Mouse (Mus musculus) v-Abl transformed pro-B cells (cell line): ENCODE results near the gene Col4a3bp.

Experiments
- in situ Hi-C, 2 experiments: fragments of 400-800 bp; cut with MboI; formaldehyde crosslinking; loops; one replicate each; pipeline ENCODE4 v1.15.1; 2025; ENCODE audit not compliant: unreplicated experiment in 2 of 2

The Col4a3bp gene

GRCm38 (mm10) chr13:96599182-96599581 is 56.8 kb downstream of the Col4a3bp start:
- in situ Hi-C loops, result loop anchor here (10.0 to 25.0 kb wide), 5 partner anchors 412 to 1037 kb away; partner anchors contain the start of gene F2rl2 (in 1 of the 2)

- in situ Hi-C loops, result no loop called here
Observed at GRCm38 (mm10) chr13:96604242-96604641, 61.8 kb downstream of the Col4a3bp start.

GRCm38 (mm10) chr13:96614615-96615014 is 72.2 kb downstream of the Col4a3bp start:
- in situ Hi-C loops, result no loop called here

GRCm38 (mm10) chr13:96620891-96621290 is 78.5 kb downstream of the Col4a3bp start:
- in situ Hi-C loops, result no loop called here

- in situ Hi-C loops, result no loop called here
Observed at GRCm38 (mm10) chr13:96630396-96630795, 88.0 kb downstream of the Col4a3bp start.

GRCm38 (mm10) chr13:96644168-96644567 is 101.8 kb downstream of the Col4a3bp start:
- in situ Hi-C loops, result no loop called here

GRCm38 (mm10) chr13:96645822-96646221 is 103.4 kb downstream of the Col4a3bp start:
- in situ Hi-C loops, result no loop called here

- in situ Hi-C loops, result loop anchor here (25.0 kb wide), 4 partner anchors 334 to 1609 kb away; partner anchors contain the start of genes Ankra2 (in 2 of the 2), Utp15 (in 2 of the 2), Gfm2 (in 1 of the 2) and Nsa2 (in 1 of the 2)
Observed at GRCm38 (mm10) chr13:96653041-96653440, 110.6 kb downstream of the Col4a3bp start.

- in situ Hi-C loops, result loop anchor here (25.0 kb wide), 4 partner anchors 331 to 1606 kb away; partner anchors contain the start of genes Ankra2 (in 2 of the 2), Utp15 (in 2 of the 2), Gfm2 (in 1 of the 2) and Nsa2 (in 1 of the 2)
Observed at GRCm38 (mm10) chr13:96656673-96657072, 114.3 kb downstream of the Col4a3bp start.

GRCm38 (mm10) chr13:96658936-96659335 is 116.5 kb downstream of the Col4a3bp start:
- in situ Hi-C loops, result loop anchor here (25.0 kb wide), 4 partner anchors 328 to 1603 kb away; partner anchors contain the start of genes Ankra2 (in 2 of the 2), Utp15 (in 2 of the 2), Gfm2 (in 1 of the 2) and Nsa2 (in 1 of the 2)

GRCm38 (mm10) chr13:96660095-96660860 is 117.9 kb downstream of the Col4a3bp start:
- in situ Hi-C loops, result loop anchor here (25.0 kb wide), 4 partner anchors 327 to 1602 kb away; partner anchors contain the start of genes Ankra2 (in 2 of the 2), Utp15 (in 2 of the 2), Gfm2 (in 1 of the 2) and Nsa2 (in 1 of the 2)

- in situ Hi-C loops, result loop anchor here (25.0 kb wide), 4 partner anchors 324 to 1599 kb away; partner anchors contain the start of genes Ankra2 (in 2 of the 2), Utp15 (in 2 of the 2), Gfm2 (in 1 of the 2) and Nsa2 (in 1 of the 2)
Observed at GRCm38 (mm10) chr13:96663120-96663519, 120.7 kb downstream of the Col4a3bp start.

- in situ Hi-C loops, result loop anchor here (25.0 kb wide), 4 partner anchors 323 to 1598 kb away; partner anchors contain the start of genes Ankra2 (in 2 of the 2), Utp15 (in 2 of the 2), Gfm2 (in 1 of the 2) and Nsa2 (in 1 of the 2)
Observed at GRCm38 (mm10) chr13:96664419-96664974, 122.1 kb downstream of the Col4a3bp start.

GRCm38 (mm10) chr13:96670019-96670405 is 127.6 kb downstream of the Col4a3bp start:
- in situ Hi-C loops, result loop anchor here (10.0 to 25.0 kb wide), 5 partner anchors 317 to 1592 kb away; partner anchors contain the start of genes Ankra2 (in 2 of the 2), Utp15 (in 2 of the 2), Gfm2 (in 1 of the 2) and Nsa2 (in 1 of the 2)

- in situ Hi-C loops, result loop anchor here (10.0 to 25.0 kb wide), 5 partner anchors 317 to 1592 kb away; partner anchors contain the start of genes Ankra2 (in 2 of the 2), Utp15 (in 2 of the 2), Gfm2 (in 1 of the 2) and Nsa2 (in 1 of the 2)
Observed at GRCm38 (mm10) chr13:96670406-96671077, 128.1 kb downstream of the Col4a3bp start, which contains the start of gene Hmgcr. Gene Hmgcr (minus strand): TSS chr13:96670936.

GRCm38 (mm10) chr13:96671078-96671905 is 128.9 kb downstream of the Col4a3bp start:
- in situ Hi-C loops, result loop anchor here (10.0 to 25.0 kb wide), 5 partner anchors 316 to 1591 kb away; partner anchors contain the start of genes Ankra2 (in 2 of the 2), Utp15 (in 2 of the 2), Gfm2 (in 1 of the 2) and Nsa2 (in 1 of the 2)

- in situ Hi-C loops, result loop anchor here (10.0 to 25.0 kb wide), 5 partner anchors 315 to 1590 kb away; partner anchors contain the start of genes Ankra2 (in 2 of the 2), Utp15 (in 2 of the 2), Gfm2 (in 1 of the 2) and Nsa2 (in 1 of the 2)
Observed at GRCm38 (mm10) chr13:96671906-96672234, 129.5 kb downstream of the Col4a3bp start.

GRCm38 (mm10) chr13:96672276-96672675 is 129.9 kb downstream of the Col4a3bp start:
- in situ Hi-C loops, result loop anchor here (10.0 to 25.0 kb wide), 5 partner anchors 315 to 1590 kb away; partner anchors contain the start of genes Ankra2 (in 2 of the 2), Utp15 (in 2 of the 2), Gfm2 (in 1 of the 2) and Nsa2 (in 1 of the 2)
